Mouse (Mus musculus): ENCODE data around the gene Arhgef16. TPM values are rescaled to one million over a fixed set of nuclear protein-coding genes. Genes with fewer than 3 reads are reported as not detected.

Gene Arhgef16
- total and polyA plus RNA-seq, 3 experiments = 0.36 to 1.2 (median 0.39) TPM

GRCm38 (mm10) chr4:154232295-154232694 lies 69.2 kb downstream of the Arhgef16 start:
- peak in 1 of 2 experiments; percentile 77 for DNase-seq
- no peak overlapping the region for H3K4me3 ChIP-seq
- TF ChIP-seq POLR2A (IDR thresholded peaks at IDR 0.05; ENCODE audit: insufficient read depth, low read depth, low read length) (no peak), EP300 (IDR thresholded peaks at IDR 0.05; ENCODE audit: insufficient read depth, low read depth, low read length) (peak; percentile 60; the same call in 1 of the 2 replicates)
- no peaks in the 10 kb centered on the region for H3K36me3 ChIP-seq (ENCODE audit: control insufficient read depth, insufficient read depth, low read length)
- peak overlapping the region; percentile 36 for H3K27ac ChIP-seq
- 31% methylated on average over 4 of the region's 4 CpGs for WGBS
- no peak overlapping the region for H3K9ac ChIP-seq (ENCODE audit: low read depth, low read length)
- intact Hi-C loops (cut with DNase I) = loop anchor here (1.0 to 2.0 kb wide), 2 partner anchors 14 to 25 kb away; no protein-coding TSS in a partner anchor
- H3K27me3 ChIP-seq (ENCODE audit: control insufficient read depth, insufficient read depth, low read length) = no peaks in the 10 kb centered on the region
- peaks cover 36% of the 10 kb centered on the region for H3K4me1 ChIP-seq (ENCODE audit: control insufficient read depth, insufficient read depth, low read length)
- H3K79me2 ChIP-seq (replicated peaks; ENCODE audit: control insufficient read depth, insufficient read depth, low read length) = no peaks in the 10 kb centered on the region

GRCm38 (mm10) chr4:154231380-154231779 lies 70.1 kb downstream of the Arhgef16 start:
- no peaks in the 10 kb centered on the region for H3K36me3 ChIP-seq (ENCODE audit: control insufficient read depth, insufficient read depth, low read length)
- TF ChIP-seq POLR2A (IDR thresholded peaks at IDR 0.05; ENCODE audit: insufficient read depth, low read depth, low read length) (no peak), CTCF (IDR thresholded peaks at IDR 0.05) (no peak), EP300 (IDR thresholded peaks at IDR 0.05; ENCODE audit: insufficient read depth, low read depth, low read length) (no peak)
- no peak overlapping the region for H3K4me3 ChIP-seq
- H3K9ac ChIP-seq (ENCODE audit: low read depth, low read length) = no peak overlapping the region
- H3K4me1 ChIP-seq (ENCODE audit: control insufficient read depth, insufficient read depth, low read length) = peaks cover 36% of the 10 kb centered on the region
- intact Hi-C loops (cut with DNase I) = no loop called here
- 83% methylated on average over 7 of the region's 7 CpGs for WGBS
- H3K27ac ChIP-seq = no peak overlapping the region
- no peak for DNase-seq
- no peaks in the 10 kb centered on the region for H3K79me2 ChIP-seq (replicated peaks; ENCODE audit: control insufficient read depth, insufficient read depth, low read length)
- no peaks in the 10 kb centered on the region for H3K27me3 ChIP-seq (ENCODE audit: control insufficient read depth, insufficient read depth, low read length)

- Histone ChIP-seq H3K79me2 (replicated peaks; ENCODE audit: control insufficient read depth, insufficient read depth, low read length) (no peaks in the 10 kb centered on the region), H3K4me1 (ENCODE audit: control insufficient read depth, insufficient read depth, low read length) (peaks cover 36% of the 10 kb centered on the region), H3K27me3 (ENCODE audit: control insufficient read depth, insufficient read depth, low read length) (no peaks in the 10 kb centered on the region), H3K9ac (ENCODE audit: low read depth, low read length) (no peak overlapping the region), H3K4me3 (no peak overlapping the region), H3K36me3 (ENCODE audit: control insufficient read depth, insufficient read depth, low read length) (no peaks in the 10 kb centered on the region), H3K27ac (no peak overlapping the region)
- intact Hi-C loops (cut with DNase I) = no loop called here
- no peak for TF ChIP-seq CTCF (IDR thresholded peaks at IDR 0.05)
- no peak for TF ChIP-seq POLR2A (IDR thresholded peaks at IDR 0.05; ENCODE audit: insufficient read depth, low read depth, low read length)
- TF ChIP-seq EP300 (IDR thresholded peaks at IDR 0.05; ENCODE audit: insufficient read depth, low read depth, low read length) = no peak
- no peak for DNase-seq
- WGBS = 74% methylated on average over 9 of the region's 9 CpGs
Measured at GRCm38 (mm10) chr4:154229569-154229968, 71.9 kb downstream of the Arhgef16 start.

Other genes starting within 250 kb of the Arhgef16 start
- not detected for gene Trp73, start 161.5 kb downstream of the Arhgef16 start, total RNA-seq (2021)
- 0.39 TPM in 1 of 2 replicates, not detected in the other for gene Trp73, start 161.5 kb downstream of the Arhgef16 start, polyA plus RNA-seq (2012; rRNA removed)
- gene Wrap73, start 159.3 kb downstream of the Arhgef16 start, total RNA-seq (2021) = 10 to 100 TPM; 11.8 to 12.3 TPM
- 16.9 and 17.9 TPM in 2 replicates for gene Wrap73, start 159.3 kb downstream of the Arhgef16 start, polyA plus RNA-seq (2012; rRNA removed)
- gene Tprgl, start 141.0 kb downstream of the Arhgef16 start, total RNA-seq (2021) = 100 to 1,000 TPM; 121 to 130 TPM
- 147 and 204 TPM in 2 replicates for gene Tprgl, start 141.0 kb downstream of the Arhgef16 start, polyA plus RNA-seq (2012; rRNA removed)
- gene Megf6, start 130.9 kb downstream of the Arhgef16 start, total RNA-seq (2021) = 1 to 10 TPM; 4.1 to 4.9 TPM
- 4.3 and 4.5 TPM in 2 replicates for gene Megf6, start 130.9 kb downstream of the Arhgef16 start, polyA plus RNA-seq (2012; rRNA removed)
- gene B230104I21Rik, start 34.5 kb upstream of the Arhgef16 start, total RNA-seq (2021) = not detected
- gene B230104I21Rik, start 34.5 kb upstream of the Arhgef16 start, polyA plus RNA-seq (2012; rRNA removed) = not detected in 2 replicates

Measured in heart, adult 2 months (tissue).